Mouse (Mus musculus) layer of hippocampus, postnatal 25 days (tissue): ENCODE measurements around the gene Acer2. TPM values are rescaled to one million over a fixed set of nuclear protein-coding genes. Genes with fewer than 3 reads are reported as not detected.
"Not testable (repeated sequence)": the region's sequence is repeated elsewhere in the genome, so short reads cannot be mapped to it uniquely, and the experiment has no call there.

Experiments used
- DNase-seq, 2 experiments: peaks; one replicate each; pipeline ENCODE4 v3.0.0; 2022; ENCODE audit warnings: mixed read lengths in 2 of 2, low spot score in 1 of 2; ENCODE audit errors: extremely low spot score in 1 of 2
- total RNA-seq, 2 experiments: library from RNA; stranded (reverse); gene quantifications; 2 replicates each; pipeline ENCODE4 v1.2.3; 2021

Acer2 gene
- total RNA-seq = 1 to 10 TPM; 3.6 to 4.3 TPM

- peak; percentile 41 to 69 for DNase-seq
Measured at GRCm38 (mm10) chr4:86874146-86874847, at the start of gene Acer2. Gene Acer2 (plus strand): TSS chr4:86874396.

GRCm38 (mm10) chr4:86825143-86825542 lies 49.1 kb upstream of the Acer2 start:
- no peak for DNase-seq

DNA sequence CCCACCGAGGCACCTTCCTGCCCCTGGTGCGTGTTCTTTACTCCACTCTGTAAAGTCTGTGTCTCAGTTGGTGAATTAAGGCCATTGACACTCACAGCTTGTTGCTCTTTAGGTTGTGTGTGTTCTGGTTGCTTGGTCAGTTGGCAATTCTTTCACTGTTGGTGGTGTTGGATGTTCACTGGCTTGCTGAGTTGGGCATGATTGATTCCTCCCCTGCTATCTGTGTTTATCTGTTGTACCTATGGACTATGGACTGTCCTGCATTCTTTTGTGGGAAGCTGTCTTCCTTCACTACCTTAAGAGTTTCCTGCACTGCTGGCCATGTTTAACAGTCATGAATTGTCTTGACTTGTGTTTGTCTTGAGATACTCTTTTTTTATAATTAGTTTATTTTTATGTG lies 42.3 kb upstream of the Acer2 start:
- DNase-seq = no peak

GRCm38 (mm10) chr4:86841141-86841540 lies 33.1 kb upstream of the Acer2 start:
- not testable (repeated sequence) for DNase-seq

DNA sequence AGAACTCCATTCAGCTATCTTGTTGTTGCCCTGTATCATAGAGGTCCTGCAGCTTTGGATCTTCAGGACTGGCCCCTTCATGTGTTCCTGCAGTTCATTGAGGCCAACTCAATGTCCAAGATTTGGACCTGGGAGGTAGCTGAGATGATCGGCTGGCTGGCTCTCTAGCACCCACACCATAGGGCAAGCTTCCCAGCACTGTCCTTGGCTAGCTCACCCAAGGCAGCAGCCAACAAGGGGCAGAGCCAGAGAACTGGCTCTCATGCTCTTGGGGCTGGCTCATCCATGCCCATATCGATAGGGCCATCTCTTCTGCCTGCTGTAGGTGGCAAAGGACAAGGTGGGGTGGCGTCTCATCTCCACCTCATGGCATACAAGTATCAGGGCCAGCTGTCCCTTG lies 28.8 kb upstream of the Acer2 start:
- no peak for DNase-seq

- DNase-seq = no peak
Measured at GRCm38 (mm10) chr4:86847246-86847645, 26.9 kb upstream of the Acer2 start.

DNA sequence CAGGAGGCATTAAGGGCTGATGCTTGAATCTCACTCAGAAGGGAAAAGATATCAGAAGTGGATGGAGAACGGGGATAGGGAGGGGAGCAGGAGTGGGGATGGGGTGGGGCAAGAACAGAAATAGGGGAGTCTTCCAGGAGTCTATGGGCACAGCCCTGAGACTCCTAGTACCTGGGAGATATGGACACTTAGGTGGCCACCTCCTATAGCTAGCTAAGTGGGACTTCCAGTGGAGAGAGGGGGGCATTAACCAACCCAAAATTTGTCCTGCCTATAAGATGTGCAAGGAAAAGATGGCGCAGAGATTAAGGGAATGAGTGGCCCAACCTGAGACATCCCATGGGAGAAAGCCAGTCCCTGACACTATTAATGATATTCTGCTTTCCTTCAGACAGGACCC lies 22.9 kb upstream of the Acer2 start:
- no peak for DNase-seq

GRCm38 (mm10) chr4:86852018-86852417 lies 22.2 kb upstream of the Acer2 start:
- no peak for DNase-seq

DNA sequence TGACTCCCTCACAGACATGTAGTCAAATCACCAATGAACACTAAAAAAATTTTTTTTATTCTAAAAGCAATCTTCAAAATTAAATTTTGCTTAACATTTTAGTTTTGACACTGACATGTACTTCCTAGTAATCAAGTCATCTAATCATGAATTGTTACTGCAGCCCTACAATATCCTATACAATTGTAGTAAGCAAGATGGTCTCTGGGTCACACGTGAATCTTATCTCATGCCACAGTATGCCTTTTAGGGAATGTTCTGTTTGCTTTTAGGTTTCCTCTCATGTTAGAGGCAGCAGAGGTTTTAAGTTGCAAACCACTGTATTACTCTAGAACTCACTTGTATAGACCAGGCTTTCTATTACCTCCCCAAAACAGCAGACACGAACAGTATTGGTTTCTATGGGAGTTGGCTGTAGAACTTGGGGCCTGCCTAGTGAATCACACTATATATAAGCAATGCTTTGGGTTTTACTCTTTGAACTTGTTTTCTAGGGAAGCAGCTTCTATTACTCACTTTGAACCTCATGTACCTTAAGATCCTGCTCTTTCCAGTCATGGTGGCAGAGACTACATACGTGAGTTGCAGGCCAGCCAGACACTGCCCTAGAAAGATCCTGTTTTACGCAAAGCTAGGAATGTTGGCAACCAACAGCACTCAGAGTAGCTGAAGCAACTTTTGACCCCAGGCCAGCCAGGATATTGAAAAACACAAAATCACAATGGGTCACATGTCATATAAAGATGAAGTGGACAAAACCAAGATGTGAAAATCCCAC lies 21.2 kb upstream of the Acer2 start:
- no peak for DNase-seq

DNA sequence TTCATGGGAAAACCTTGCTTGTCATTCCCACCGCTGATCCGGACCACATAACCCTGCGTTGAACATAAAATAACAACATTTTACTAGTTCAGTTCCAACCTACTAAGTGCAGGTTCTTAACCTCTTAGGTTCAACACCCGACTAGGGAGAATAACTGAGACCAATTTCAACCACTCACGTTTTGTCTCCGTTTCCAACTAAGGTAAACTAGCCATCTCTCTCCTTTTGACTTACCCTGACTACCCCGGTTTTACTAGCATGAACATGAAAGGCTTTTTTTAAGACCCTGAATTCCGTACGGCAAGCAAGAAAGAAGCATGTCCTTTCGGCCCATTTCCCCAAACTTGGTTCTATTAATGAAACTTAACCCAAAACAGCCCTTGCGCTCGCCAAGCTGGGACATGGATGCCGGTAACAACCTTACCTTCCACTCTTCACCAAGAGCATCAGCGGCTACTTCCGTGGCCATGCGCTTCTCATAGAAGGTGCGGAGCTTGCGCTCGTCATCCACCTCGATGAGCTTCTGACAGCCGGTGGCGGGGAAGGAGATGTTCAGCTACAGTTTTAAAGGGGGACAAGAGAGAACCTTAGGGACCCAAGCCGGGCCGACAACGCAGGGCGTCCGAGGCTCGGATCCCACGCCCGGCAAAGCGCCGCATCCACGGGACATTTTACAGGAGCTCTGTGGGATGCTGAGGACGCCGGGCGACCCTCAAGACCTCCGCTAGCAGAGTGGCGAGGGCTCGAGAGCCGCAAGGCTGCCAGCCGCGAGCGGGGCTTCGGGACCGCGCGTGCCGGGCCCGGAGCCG lies 17.7 kb upstream of the Acer2 start:
- peak in 1 of 2 experiments; percentile 23 for DNase-seq

DNA sequence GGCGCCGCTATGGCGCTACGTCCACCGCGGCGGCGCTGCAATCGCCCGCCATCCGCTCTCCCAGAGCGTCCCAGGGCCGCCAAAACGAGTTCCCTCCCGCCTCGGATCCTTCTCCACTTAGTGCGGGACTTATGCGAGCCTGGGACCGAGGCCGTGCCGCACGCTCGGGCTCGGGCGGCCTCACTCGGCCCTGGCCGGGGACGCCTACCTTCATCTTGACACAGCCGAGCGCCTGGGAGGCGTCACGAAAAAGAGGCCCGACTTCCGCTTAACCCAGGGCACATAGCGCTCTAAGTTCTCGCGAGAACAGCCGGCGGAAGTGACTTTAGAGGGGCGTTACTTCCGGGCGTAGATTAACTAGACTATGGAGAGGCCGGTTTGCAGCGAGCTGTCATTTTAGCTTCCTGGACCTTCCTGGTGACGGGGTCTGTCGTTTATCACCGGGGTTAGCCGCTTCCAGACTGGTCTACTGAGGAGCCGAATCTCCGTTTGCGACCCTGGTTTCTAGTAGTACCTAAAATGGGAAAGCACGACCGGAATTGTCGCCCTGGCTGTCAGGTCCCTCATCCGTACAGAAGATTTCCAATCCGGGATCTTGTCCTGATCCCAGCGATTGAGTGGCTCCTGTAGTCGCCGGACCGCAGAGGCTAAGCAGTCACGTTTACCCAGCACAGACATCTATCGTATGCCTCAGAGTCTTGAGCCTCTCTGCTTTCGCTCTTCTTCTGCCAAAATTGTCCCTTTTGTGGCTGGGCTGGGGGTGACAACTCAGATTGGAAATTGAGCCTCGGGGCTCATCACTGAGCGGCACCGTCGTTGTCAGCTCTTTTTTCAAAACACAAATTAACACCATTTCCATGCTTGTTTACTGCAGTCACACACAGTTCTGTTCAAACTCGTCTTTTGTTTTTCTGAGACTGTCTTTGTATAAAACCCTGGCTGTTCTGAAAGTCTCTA lies 16.8 kb upstream of the Acer2 start, which contains the start of gene Rps6:
TSS of gene Rps6 (minus strand) at position 300 of the 957 bp plus-strand sequence.
- DNase-seq = peak; percentile 93

GRCm38 (mm10) chr4:86858070-86858440 lies 16.1 kb upstream of the Acer2 start:
- DNase-seq = peak in 1 of 2 experiments; percentile 8

DNA sequence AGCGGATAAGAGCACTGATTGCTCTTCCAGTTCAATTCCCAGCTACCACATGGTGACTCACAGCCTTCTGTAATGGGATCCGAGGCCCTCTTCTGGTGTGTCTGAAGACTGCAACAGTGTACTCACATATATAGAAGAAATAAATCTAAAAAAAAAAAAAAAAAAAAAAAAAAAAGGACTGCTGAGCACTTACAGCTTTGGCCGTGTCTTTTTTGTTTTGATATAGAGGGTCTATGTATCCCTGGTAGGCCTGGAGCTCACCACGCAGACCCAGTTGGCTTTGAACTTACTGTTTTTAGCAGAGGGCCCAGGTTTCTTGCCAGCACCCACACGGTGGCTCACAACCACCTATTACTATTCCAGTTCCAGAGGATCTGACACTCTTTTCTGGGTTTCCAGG lies 10.1 kb upstream of the Acer2 start:
- DNase-seq = no peak

DNA sequence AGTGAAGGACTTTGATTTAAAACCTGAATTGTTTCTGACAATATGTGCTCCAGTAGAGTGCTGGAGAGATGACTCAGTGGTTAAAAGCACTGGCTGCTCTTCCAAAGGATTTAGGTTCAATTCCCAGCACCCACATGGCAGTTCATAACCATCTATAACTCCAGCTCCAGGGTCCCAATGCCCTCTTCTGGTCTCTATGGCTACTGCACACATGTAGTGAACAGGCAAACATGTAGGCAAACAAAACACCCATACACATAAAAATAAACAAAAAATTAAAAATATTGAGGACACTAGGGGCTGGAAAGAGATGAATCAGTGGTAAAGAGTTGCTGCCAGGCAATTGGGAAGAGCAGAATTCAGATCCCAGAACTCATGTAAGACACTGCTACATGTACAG lies 2.2 kb upstream of the Acer2 start:
- DNase-seq = no peak

- no peak for DNase-seq
Measured at GRCm38 (mm10) chr4:86873072-86873471, 1.1 kb upstream of the Acer2 start.

DNA sequence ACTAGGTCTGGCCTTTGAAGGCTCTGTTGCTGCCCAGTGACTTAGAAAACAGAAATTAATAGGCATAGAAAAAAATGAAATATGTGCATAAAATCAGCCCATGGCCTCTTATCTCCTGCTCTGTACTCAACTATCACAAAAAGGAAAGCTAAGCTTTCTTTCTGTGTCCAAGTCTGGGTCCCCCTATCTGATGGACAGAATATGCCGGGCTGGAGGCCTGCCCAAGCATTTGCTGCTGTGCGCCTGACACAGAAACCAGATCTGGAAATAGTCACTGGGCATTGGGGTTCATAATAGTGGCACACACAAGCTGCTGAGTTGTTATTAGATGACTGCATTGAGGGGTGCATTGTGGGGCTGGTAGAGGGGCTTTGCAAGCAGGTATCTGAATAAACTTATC lies 5.3 kb downstream of the Acer2 start:
- no peak for DNase-seq

DNA sequence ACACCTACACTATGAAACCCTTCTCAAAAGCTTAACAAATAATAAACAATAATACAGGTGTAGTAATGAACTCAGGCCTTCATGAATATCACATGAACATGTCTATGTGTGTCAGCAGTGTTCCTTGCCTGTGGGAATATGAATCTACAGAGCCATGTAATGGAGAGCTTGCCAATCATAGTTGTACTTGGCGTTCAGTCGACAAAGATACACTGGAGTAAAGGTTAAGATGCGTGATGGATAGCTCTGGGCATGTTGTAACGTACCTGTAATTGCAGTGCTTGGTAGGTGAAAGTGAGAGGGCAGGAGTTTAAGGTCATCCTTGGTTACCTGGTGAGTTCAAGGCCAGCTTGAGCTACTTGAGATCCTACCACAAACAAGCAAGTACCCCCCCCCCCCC lies 7.0 kb downstream of the Acer2 start:
- no peak for DNase-seq

- no peak for DNase-seq
Measured at GRCm38 (mm10) chr4:86882413-86882812, 8.2 kb downstream of the Acer2 start.

DNA sequence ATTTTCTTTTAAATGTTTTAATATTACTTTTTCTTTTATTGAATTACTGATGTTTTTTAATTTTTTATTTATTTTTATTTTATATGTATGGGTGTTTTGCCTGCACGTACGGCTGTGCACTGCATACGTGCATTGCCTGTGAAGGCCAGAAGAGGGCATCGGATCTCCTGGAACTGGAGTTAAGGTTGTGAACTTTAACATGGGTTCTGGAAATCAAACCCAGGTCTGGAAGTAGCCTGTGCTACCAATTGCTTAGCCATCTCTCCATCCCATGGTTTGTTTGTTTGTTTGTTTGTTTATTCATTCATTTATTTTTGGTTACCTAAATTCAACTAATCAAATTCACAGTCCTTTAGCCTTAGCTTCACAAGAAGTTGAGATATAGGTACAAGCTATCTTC lies 10.7 kb downstream of the Acer2 start:
- DNase-seq = peak in 1 of 2 experiments; percentile 9

- no peak for DNase-seq
Measured at GRCm38 (mm10) chr4:86885790-86886159, 11.6 kb downstream of the Acer2 start.
